Mouse (Mus musculus) heart, adult 18-20 months (tissue): ENCODE results near the gene Sh3gl1. TPM values are rescaled to one million over a fixed set of nuclear protein-coding genes. Genes with fewer than 3 reads are reported as not detected.
"Not testable (repeated sequence)": the region's sequence is repeated elsewhere in the genome, so short reads cannot be mapped to it uniquely, and the experiment has no call there.

ENCODE experiments used
- DNase-seq, 2 experiments: peaks; one replicate each; pipeline ENCODE4 v3.0.0; 2021 to 2022; ENCODE audit warnings: mixed read lengths in 1 of 2
- long read RNA-seq, 2 experiments: library from polyadenylated mRNA; stranded (forward); transcript quantifications; one replicate each; pipeline ENCODE4 v2.0.0; 2021
- total RNA-seq, 2 experiments: library from RNA; stranded (reverse); gene quantifications; 2 replicates each; pipeline ENCODE4 v1.2.3; 2021

Sh3gl1 gene
- total RNA-seq = 10 to 100 TPM; 11.7 to 13.7 TPM
- long read RNA-seq, experiment 1, transcript Sh3gl1-201 (10 exons, 2,073 nt) = major isoform, 23 of 29 reads
- long read RNA-seq, experiment 1, partial matches to known transcripts = 1 of 29 reads
- long read RNA-seq, experiment 1, other reads (novel, unspliced or antisense) = 5 of 29 reads
- long read RNA-seq, experiment 2, transcript Sh3gl1-201 (10 exons, 2,073 nt) = major isoform, 9 of 11 reads
- long read RNA-seq, experiment 2, partial matches to known transcripts = 0 of 11 reads
- long read RNA-seq, experiment 2, other reads (novel, unspliced or antisense) = 2 of 11 reads

GRCm38 (mm10) chr17:56036176-56036900 is at the start of gene Sh3gl1:
Gene Sh3gl1 (minus strand): TSS chr17:56036635.
- peak; percentile 99 for DNase-seq

- DNase-seq = no peak
Observed at GRCm38 (mm10) chr17:56080781-56081585, 44.5 kb upstream of the Sh3gl1 start.

GRCm38 (mm10) chr17:56079921-56080320 is 43.5 kb upstream of the Sh3gl1 start:
- DNase-seq = no peak

GRCm38 (mm10) chr17:56078880-56079795 is 42.7 kb upstream of the Sh3gl1 start, which contains the start of gene Hdgfl2:
Gene Hdgfl2 (plus strand): TSS chr17:56079634.
- DNase-seq = peak; percentile 100

GRCm38 (mm10) chr17:56078361-56078760 is 41.9 kb upstream of the Sh3gl1 start:
- DNase-seq = peak in 1 of 2 experiments; percentile 46

- no peak for DNase-seq
Observed at GRCm38 (mm10) chr17:56077523-56077922, 41.1 kb upstream of the Sh3gl1 start.

- peak; percentile 98 for DNase-seq
Observed at GRCm38 (mm10) chr17:56074827-56075208, 38.4 kb upstream of the Sh3gl1 start, which contains the start of gene Ubxn6. Gene Ubxn6 (minus strand): TSS chr17:56075028.

GRCm38 (mm10) chr17:56074097-56074826 is 37.8 kb upstream of the Sh3gl1 start:
- DNase-seq = peak; percentile 85 to 91

- DNase-seq = no peak
Observed at GRCm38 (mm10) chr17:56072243-56072642, 35.8 kb upstream of the Sh3gl1 start.

- DNase-seq = no peak
Observed at GRCm38 (mm10) chr17:56071126-56071525, 34.7 kb upstream of the Sh3gl1 start.

GRCm38 (mm10) chr17:56069066-56069465 is 32.6 kb upstream of the Sh3gl1 start:
- no peak for DNase-seq

GRCm38 (mm10) chr17:56066451-56066850 is 30.0 kb upstream of the Sh3gl1 start:
- no peak for DNase-seq

- not testable (repeated sequence) for DNase-seq
Observed at GRCm38 (mm10) chr17:56065715-56066114, 29.3 kb upstream of the Sh3gl1 start.

GRCm38 (mm10) chr17:56062081-56062480 is 25.6 kb upstream of the Sh3gl1 start:
- no peak for DNase-seq

- DNase-seq = no peak
Observed at GRCm38 (mm10) chr17:56057381-56058120, 21.1 kb upstream of the Sh3gl1 start.

GRCm38 (mm10) chr17:56055945-56056678 is 19.7 kb upstream of the Sh3gl1 start:
- DNase-seq = no peak

- DNase-seq = no peak
Observed at GRCm38 (mm10) chr17:56054938-56055337, 18.5 kb upstream of the Sh3gl1 start.

GRCm38 (mm10) chr17:56051369-56051768 is 14.9 kb upstream of the Sh3gl1 start:
- no peak for DNase-seq

- DNase-seq = no peak
Observed at GRCm38 (mm10) chr17:56040857-56041163, 4.4 kb upstream of the Sh3gl1 start.
